Mouse (Mus musculus) thymus, adult 2 months (tissue): ENCODE measurements at regions not wholly inside any gene's neighbourhood (a gene's known extent, or its start where the extent isn't known, plus 50 kb on each side); places are given as distances from the start of the nearest gene placed in this dataset.

Experiments used
- DNase-seq: peaks from one replicate; pipeline ENCODE4 v3.0.0; 2021
- H3K27ac ChIP-seq: fragments of 200-500 bp; 2 replicates; pipeline ENCODE4 v1.5.1; 2012; ENCODE audit warnings: low read length, control low read depth; ENCODE audit not compliant: control insufficient read depth, insufficient read depth
- H3K27me3 ChIP-seq: fragments of 200-500 bp; 2 replicates; pipeline ENCODE4 v1.6.1; 2012; ENCODE audit warnings: mild to moderate bottlenecking, low read length, moderate library complexity, mixed read lengths; ENCODE audit not compliant: control insufficient read depth, insufficient read depth
- H3K36me3 ChIP-seq: fragments of 200-500 bp; 2 replicates; pipeline ENCODE4 v1.6.1; 2012; ENCODE audit warnings: mild to moderate bottlenecking, low read length, moderate library complexity; ENCODE audit not compliant: control insufficient read depth, insufficient read depth
- H3K4me1 ChIP-seq: fragments of 200-500 bp; replicated peaks from 2 replicates; pipeline ENCODE4 v1.6.1; 2012; ENCODE audit warnings: low read length; ENCODE audit not compliant: control insufficient read depth, insufficient read depth
- H3K4me3 ChIP-seq: fragments of 200-500 bp; 2 replicates; pipeline ENCODE4 v1.5.1; 2012; ENCODE audit warnings: mild to moderate bottlenecking, low read length, control low read depth, moderate library complexity; ENCODE audit not compliant: control insufficient read depth, insufficient read depth
- CTCF ChIP-seq: fragments of 200-500 bp; IDR thresholded peaks from 2 replicates; pipeline ENCODE4 v1.5.1; 2012; ENCODE audit warnings: mild to moderate bottlenecking, control low read depth, low read length, moderate library complexity, borderline replicate concordance; ENCODE audit not compliant: control insufficient read depth, poor library complexity, insufficient read depth; ENCODE audit errors: extremely low read depth
- POLR2A ChIP-seq: fragments of 200-500 bp; IDR thresholded peaks from 2 replicates; pipeline ENCODE4 v1.6.1; 2012; ENCODE audit warnings: mild to moderate bottlenecking, low read length, control low read depth, moderate library complexity; ENCODE audit not compliant: control insufficient read depth, poor library complexity, insufficient read depth; ENCODE audit errors: extremely low read depth
- WGBS: fragments of 180-500 bp; shearing (Covaris S2); methylation state at CpG from one replicate; pipeline ENCODE4 v1.1.7; 2018; 5-methylcytosine and 5-hydroxymethylcytosine counted together

DNA sequence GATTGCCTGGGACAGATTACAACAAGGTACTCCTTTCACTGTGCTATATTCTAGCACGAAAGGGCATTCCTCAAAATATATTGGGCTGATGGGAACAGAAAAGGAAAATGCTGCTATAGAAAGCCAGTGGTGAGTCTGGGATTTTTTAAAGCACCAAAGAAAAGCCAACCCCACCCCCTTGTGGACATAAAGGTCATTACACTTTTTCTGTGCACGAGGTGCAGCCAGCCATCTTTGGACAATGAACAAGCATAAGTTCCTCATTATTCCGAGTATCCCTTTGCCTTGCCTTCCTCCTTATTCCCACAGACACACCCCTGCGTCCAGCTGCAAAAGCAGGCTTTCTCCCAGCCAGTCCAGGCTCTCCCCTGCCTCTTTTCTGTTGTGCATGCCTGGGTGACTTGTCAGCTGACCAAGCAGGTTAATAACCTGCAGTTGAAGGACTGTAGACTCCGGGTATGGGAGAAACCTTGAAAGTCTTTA is 67.7 kb upstream of the Fhl2 start:
- no peaks in the 10 kb centered on the region for H3K27me3 ChIP-seq
- peak; percentile 69 for DNase-seq
- WGBS: 14% methylated on average over 5 of the region's 5 CpGs
- H3K4me3 ChIP-seq: no peak overlapping the region
- no peaks in the 10 kb centered on the region for H3K36me3 ChIP-seq
- TF ChIP-seq CTCF (0 out of 2 replicates have a peak, but pooled peaks have one; percentile 14), POLR2A (no peak)
- no peaks in the 10 kb centered on the region for H3K4me1 ChIP-seq
- no peak overlapping the region for H3K27ac ChIP-seq

DNA sequence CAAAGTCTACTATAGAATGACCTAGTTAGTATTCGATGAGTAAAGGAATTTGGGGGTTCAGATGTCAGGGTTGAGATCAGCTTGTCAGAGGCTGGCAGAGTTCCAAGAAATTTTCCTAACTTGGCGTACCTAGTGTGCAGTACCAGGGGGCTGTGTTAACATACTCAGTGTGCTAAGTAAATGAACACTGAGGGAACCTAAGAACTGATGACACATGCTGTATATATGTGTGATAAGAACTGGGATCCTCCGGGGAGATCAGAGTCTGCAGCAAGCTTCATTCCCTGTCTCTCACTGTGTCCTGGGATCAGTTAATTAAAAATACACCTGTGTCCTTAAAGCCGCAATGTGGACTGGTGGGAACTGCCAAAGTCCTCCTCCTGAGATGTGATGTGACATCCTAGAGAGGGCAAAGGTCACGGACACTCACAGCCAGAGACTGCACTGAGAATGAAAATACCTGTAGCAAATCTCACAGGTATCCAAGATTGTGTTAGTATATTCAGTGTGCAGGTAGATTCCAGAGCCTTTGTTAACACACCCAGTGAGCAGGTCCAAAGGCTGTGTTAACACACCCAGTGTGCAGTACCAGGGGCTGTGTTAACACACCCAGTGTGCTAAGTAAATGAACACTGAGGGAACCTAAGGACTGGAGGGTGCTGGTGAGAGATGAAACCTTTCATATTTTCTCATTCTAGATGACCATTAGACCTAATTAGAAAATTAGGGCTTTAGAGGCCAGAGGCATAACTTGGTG is 69.1 kb upstream of the Fhl2 start:
- DNase-seq: no peak
- no peaks in the 10 kb centered on the region for H3K27me3 ChIP-seq
- H3K4me3 ChIP-seq: no peak overlapping the region
- H3K36me3 ChIP-seq: no peaks in the 10 kb centered on the region
- no peaks in the 10 kb centered on the region for H3K4me1 ChIP-seq
- H3K27ac ChIP-seq: no peak overlapping the region
- 93% methylated on average over 5 of the region's 5 CpGs for WGBS
- TF ChIP-seq CTCF: no peak
- TF ChIP-seq POLR2A: no peak

DNA sequence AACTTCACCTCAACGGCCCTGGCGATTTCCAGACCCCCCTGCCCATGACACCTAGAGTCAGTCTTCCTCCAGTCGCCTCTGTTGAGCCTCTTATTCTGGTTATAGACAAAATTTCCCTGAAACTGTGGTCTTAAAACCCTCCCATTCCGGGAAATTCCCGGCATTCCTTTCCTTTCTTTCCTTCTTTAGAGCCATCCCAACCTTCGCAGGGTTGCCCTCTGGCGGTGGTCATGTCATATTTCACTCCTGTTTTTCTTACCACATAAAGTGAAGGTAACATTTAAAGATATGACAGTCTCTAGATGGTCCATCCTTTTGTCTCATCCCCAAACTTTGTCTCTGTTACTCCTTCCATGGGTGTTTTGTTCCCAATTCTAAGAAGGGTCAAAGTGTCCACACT is 72.9 kb upstream of the Fhl2 start:
- DNase-seq: no peak
- TF ChIP-seq POLR2A (no peak), CTCF (no peak)
- 60% methylated on average over 7 of the region's 7 CpGs for WGBS
- Histone ChIP-seq H3K27me3 (no peaks in the 10 kb centered on the region), H3K4me3 (no peak overlapping the region), H3K36me3 (no peaks in the 10 kb centered on the region), H3K27ac (no peak overlapping the region), H3K4me1 (no peaks in the 10 kb centered on the region)

DNA sequence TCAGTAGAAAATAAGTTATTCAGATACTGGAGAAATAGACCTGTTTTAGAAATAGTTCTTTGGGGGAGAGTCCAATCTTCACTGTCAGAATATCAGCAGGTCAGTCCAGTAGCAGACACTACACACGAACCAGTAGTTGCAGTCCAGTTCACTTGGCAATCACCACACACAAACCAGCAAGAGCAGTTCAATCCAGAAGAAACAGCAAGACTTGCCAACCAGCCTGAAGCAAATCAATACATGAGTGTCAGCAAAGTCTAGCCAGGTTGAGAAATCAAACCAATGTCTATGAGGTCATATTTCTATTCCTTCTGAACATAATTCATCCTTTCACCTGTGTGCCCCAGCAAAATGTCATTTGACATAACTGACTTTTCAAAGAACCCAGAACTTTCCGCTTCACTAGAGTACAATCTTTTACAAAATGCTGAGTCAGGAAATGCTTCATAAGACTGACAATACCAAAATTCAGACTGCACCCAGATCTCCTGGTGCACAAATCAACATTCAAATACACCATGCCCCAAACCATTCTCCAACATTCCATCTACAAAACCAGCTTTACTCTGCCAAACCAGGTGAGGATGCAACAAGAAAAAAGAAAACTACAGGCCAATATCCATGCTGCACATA is 76.6 kb upstream of the Fhl2 start:
- TF ChIP-seq CTCF (no peak), POLR2A (no peak)
- Histone ChIP-seq H3K4me3 (no peak overlapping the region), H3K27ac (no peak overlapping the region), H3K4me1 (no peaks in the 10 kb centered on the region), H3K27me3 (no peaks in the 10 kb centered on the region), H3K36me3 (no peaks in the 10 kb centered on the region)
- DNase-seq: no peak
- 91% methylated on average over 2 of the region's 2 CpGs for WGBS

DNA sequence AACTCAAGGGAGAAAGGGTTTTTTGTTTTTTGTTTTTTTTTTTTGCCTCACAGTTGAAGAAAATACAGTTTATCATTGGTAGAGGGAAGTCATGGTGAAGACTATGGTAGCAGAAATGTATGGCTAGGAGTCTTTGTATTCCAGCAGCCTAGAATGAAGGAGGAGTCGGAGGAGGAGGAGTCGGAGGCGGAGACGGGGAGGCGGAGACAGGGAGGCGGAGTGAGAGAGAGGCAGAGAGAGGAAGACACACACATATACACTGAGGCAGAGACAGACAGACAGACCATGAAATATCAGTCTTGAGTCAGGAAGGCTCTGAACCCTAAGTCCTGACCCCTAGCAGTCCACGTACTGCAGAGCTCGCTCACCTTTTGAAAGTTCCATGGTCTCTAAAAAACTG is 95.0 kb upstream of the Fhl2 start:
- no peak overlapping the region for H3K27ac ChIP-seq
- no peaks in the 10 kb centered on the region for H3K27me3 ChIP-seq
- no peak for TF ChIP-seq CTCF
- TF ChIP-seq POLR2A: no peak
- WGBS: 92% methylated on average over 8 of the region's 8 CpGs
- peaks cover 8% of the 10 kb centered on the region for H3K4me1 ChIP-seq
- no peaks in the 10 kb centered on the region for H3K36me3 ChIP-seq
- no peak for DNase-seq
- no peak overlapping the region for H3K4me3 ChIP-seq

DNA sequence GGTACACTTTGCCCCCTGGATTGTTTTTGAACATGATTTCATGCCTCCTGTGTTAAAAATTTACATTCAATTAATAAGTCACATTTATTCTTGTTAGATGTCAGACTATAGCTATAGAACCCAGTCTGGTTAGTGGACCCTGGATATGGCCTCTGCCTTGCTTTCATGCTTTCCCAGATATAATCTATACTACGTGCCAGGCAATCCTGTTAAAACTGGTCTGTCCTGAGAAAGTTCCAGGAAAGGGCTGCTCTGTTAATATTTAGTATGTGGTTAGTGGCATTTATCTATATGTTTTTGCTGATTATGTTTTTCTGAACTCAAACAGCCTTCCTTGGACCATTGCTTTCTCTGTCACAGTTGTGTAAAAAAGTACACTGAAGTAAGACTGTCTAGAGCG is 95.8 kb upstream of the Fhl2 start:
- TF ChIP-seq CTCF (no peak), POLR2A (no peak)
- H3K27me3 ChIP-seq: no peaks in the 10 kb centered on the region
- no peak overlapping the region for H3K27ac ChIP-seq
- 98% methylated on average over 2 of the region's 2 CpGs for WGBS
- H3K4me3 ChIP-seq: no peak overlapping the region
- H3K4me1 ChIP-seq: peaks cover 8% of the 10 kb centered on the region
- no peak for DNase-seq
- H3K36me3 ChIP-seq: no peaks in the 10 kb centered on the region
